8 mouse cellular contexts compared by ENCODE assay signal in the genomic region with DNA sequence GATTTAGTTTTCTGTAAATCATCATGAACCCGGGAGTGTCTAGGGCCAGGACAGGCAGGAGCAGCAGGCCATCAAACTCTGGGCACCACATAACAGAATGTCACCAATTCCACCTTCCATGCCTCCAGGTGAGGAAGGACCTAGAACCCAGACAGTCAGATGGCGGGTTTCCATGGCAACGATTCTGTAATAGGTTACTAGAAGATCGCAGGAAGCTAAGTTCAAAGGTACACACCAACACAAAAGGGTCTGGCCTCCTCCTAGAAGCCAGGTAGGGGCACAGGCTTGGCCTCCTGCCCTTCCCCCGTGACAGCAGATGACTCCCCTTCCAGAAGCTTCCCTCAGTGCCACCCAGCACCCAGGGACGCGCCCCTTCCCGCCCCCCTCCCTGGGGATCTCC. TPM values are rescaled to one million over a fixed set of nuclear protein-coding genes. Genes with fewer than 3 reads are reported as not detected.
DNase-seq lines count a peak whose midpoint lies in the region; ATAC-seq and TF ChIP-seq lines count a peak whose summit lies in the region.

No protein-coding gene starts in this region.

- peak; percentile 27 for DNase-seq in adrenal gland, adult 8-10 months
- DNase-seq in adrenal gland, postnatal 25 days = no peak
- DNase-seq in heart, adult 8-10 months (ENCODE audit: low spot score) = peak; percentile 37
- peak; percentile 66 to 69 for DNase-seq in kidney, adult 8-10 months

- no peak overlapping the region for H3K27ac ChIP-seq in cortical plate, adult 2 months (ENCODE audit: insufficient read depth, low read length)
- H3K27ac ChIP-seq in limb, embryonic 13.5 days = peak overlapping the region; percentile 72
- peak overlapping the region; percentile 79 for H3K27ac ChIP-seq in midbrain, embryonic 13.5 days
- peak overlapping the region; percentile 59 for H3K27ac ChIP-seq in testis, adult 2 months (ENCODE audit: control insufficient read depth, insufficient read depth, low read depth, low read length)

- H3K27me3 ChIP-seq in limb, embryonic 13.5 days = no peaks in the 10 kb centered on the region
- H3K27me3 ChIP-seq in midbrain, embryonic 13.5 days = no peaks in the 10 kb centered on the region
- H3K27me3 ChIP-seq in testis, adult 2 months (ENCODE audit: control insufficient read depth, insufficient read depth, low read length) = no peaks in the 10 kb centered on the region

- TF ChIP-seq CTCF in cortical plate, adult 2 months (IDR thresholded peaks at IDR 0.05; ENCODE audit: extremely low read depth, insufficient read depth, low read length) = no peak
- no peak for TF ChIP-seq CTCF in testis, adult 2 months (IDR thresholded peaks at IDR 0.05; ENCODE audit: control insufficient read depth, insufficient read depth, insufficient replicate concordance, low read depth, low read length)

- ATAC-seq in limb, embryonic 13.5 days (ENCODE audit: low FRiP score, low read depth) = no peak
- ATAC-seq in midbrain, embryonic 13.5 days = no peak

- peak overlapping the region; percentile 95 for H3K4me2 ChIP-seq in limb, embryonic 13.5 days (replicated peaks)
- peak overlapping the region; percentile 84 for H3K4me2 ChIP-seq in midbrain, embryonic 13.5 days (replicated peaks)

- TF ChIP-seq POLR2A in cortical plate, adult 2 months (IDR thresholded peaks at IDR 0.05; ENCODE audit: extremely low read depth, insufficient read depth, low read length) = no peak
- no peak for TF ChIP-seq POLR2A in testis, adult 2 months (IDR thresholded peaks at IDR 0.05; ENCODE audit: control insufficient read depth, low read depth, low read length)

- H3K9ac ChIP-seq in limb, embryonic 13.5 days = peak overlapping the region; percentile 89
- peak overlapping the region; percentile 82 for H3K9ac ChIP-seq in midbrain, embryonic 13.5 days (replicated peaks)

- H3K9me3 ChIP-seq in limb, embryonic 13.5 days = no peaks in the 10 kb centered on the region
- H3K9me3 ChIP-seq in midbrain, embryonic 13.5 days = no peaks in the 10 kb centered on the region

- H3K36me3 ChIP-seq in limb, embryonic 13.5 days = peaks cover 13% of the 10 kb centered on the region
- H3K36me3 ChIP-seq in midbrain, embryonic 13.5 days = peaks cover 4% of the 10 kb centered on the region
- H3K36me3 ChIP-seq in testis, adult 2 months (ENCODE audit: control insufficient read depth, insufficient read depth, low read length) = no peaks in the 10 kb centered on the region

- peak overlapping the region; percentile 52 for H3K4me3 ChIP-seq in cortical plate, adult 2 months (ENCODE audit: insufficient read depth, low read length)
- peak overlapping the region; percentile 88 for H3K4me3 ChIP-seq in limb, embryonic 13.5 days
- peak overlapping the region; percentile 59 for H3K4me3 ChIP-seq in midbrain, embryonic 13.5 days (replicated peaks)
- H3K4me3 ChIP-seq in testis, adult 2 months (ENCODE audit: control insufficient read depth, low read depth, low read length) = peak overlapping the region; percentile 94

- WGBS in limb, embryonic 13.5 days = 21% methylated on average over 8 of the region's 8 CpGs
- WGBS in midbrain, embryonic 13.5 days = 22% methylated on average over 8 of the region's 8 CpGs

- H3K4me1 ChIP-seq in cortical plate, adult 2 months (ENCODE audit: control insufficient read depth, insufficient read depth, low read length) = peaks cover 4% of the 10 kb centered on the region; the same call in 1 of the 2 replicates
- peaks cover 20% of the 10 kb centered on the region for H3K4me1 ChIP-seq in limb, embryonic 13.5 days
- H3K4me1 ChIP-seq in midbrain, embryonic 13.5 days (replicated peaks) = peaks cover 34% of the 10 kb centered on the region
- H3K4me1 ChIP-seq in testis, adult 2 months (ENCODE audit: control insufficient read depth, insufficient read depth, low read length) = peaks cover 12% of the 10 kb centered on the region

RNA-seq across cellular contexts. Expression of a gene that starts 0.7 kb away (rescaled TPM):
- 10 to 100 TPM; 12.9 to 18.5 (median 18.1) TPM for total RNA-seq in adrenal gland, adult 8-10 months (2022)
- 14.6 and 18.5 TPM in 2 replicates for total RNA-seq in adrenal gland, postnatal 25 days (2021)
- 4.8 and 5.4 TPM in 2 replicates for polyA plus RNA-seq in cortical plate, adult 2 months (2012; rRNA removed)
- total RNA-seq in heart, adult 8-10 months (2022) = 1 to 10 TPM; 5.3 to 9.3 (median 7.2) TPM
- polyA plus RNA-seq in limb, embryonic 13.5 days (2015; fragmentation: Nextera tagmentation; extraction: Ambion mirVana) = 19.3 and 20.0 TPM in 2 replicates
- polyA plus RNA-seq in midbrain, embryonic 13.5 days (2015; fragmentation: Nextera tagmentation; extraction: Ambion mirVana) = 18.3 and 22.2 TPM in 2 replicates
- polyA plus RNA-seq in testis, adult 2 months (2012; rRNA removed) = 3.1 and 4.1 TPM in 2 replicates
